Mouse (Mus musculus) limb, embryonic 14.5 days (tissue): ENCODE results near the gene Sp8. TPM values are rescaled to one million over a fixed set of nuclear protein-coding genes. Genes with fewer than 3 reads are reported as not detected.

Experiments used
- ATAC-seq: fragments of 200-750 bp; cut with Nextera tagmentation; 2 replicates; pipeline ENCODE4 v1.8.0; 2017; ENCODE audit warnings: low read depth, moderate number of reproducible peaks, moderate TSS enrichment; ENCODE audit not compliant: low FRiP score
- DNase-seq: peaks from one replicate; pipeline ENCODE4 v3.0.0-alpha.2; 2015; ENCODE audit warnings: low spot score
- H3K27ac ChIP-seq: fragments of 300-500 bp; sonication (generic); replicated peaks from 2 replicates; pipeline ENCODE4 v1.5.1; 2014; ENCODE audit warnings: low read depth, mild to moderate bottlenecking, low read length, moderate library complexity, mixed read lengths
- H3K27me3 ChIP-seq: fragments of 300-500 bp; sonication (generic); 2 replicates; pipeline ENCODE4 v1.6.1; 2014; ENCODE audit warnings: low read length, mixed read lengths; ENCODE audit not compliant: control insufficient read depth, insufficient read depth
- H3K36me3 ChIP-seq: fragments of 300-500 bp; sonication (generic); 2 replicates; pipeline ENCODE4 v1.6.1; 2014; ENCODE audit warnings: mild to moderate bottlenecking, low read length, moderate library complexity, mixed read lengths; ENCODE audit not compliant: control insufficient read depth, insufficient read depth
- H3K4me1 ChIP-seq: fragments of 300-500 bp; sonication (generic); 2 replicates; pipeline ENCODE4 v1.6.1; 2014; ENCODE audit warnings: antibody characterized with exemption, low read length, mixed read lengths; ENCODE audit not compliant: control insufficient read depth, insufficient read depth
- H3K4me2 ChIP-seq: fragments of 300-500 bp; sonication (generic); replicated peaks from 2 replicates; pipeline ENCODE4 v1.6.1; 2014; ENCODE audit warnings: low read depth, mild to moderate bottlenecking, low read length, moderate library complexity; ENCODE audit not compliant: severe bottlenecking
- H3K4me3 ChIP-seq: fragments of 300-500 bp; sonication (generic); replicated peaks from 2 replicates; pipeline ENCODE4 v1.5.1; 2014; ENCODE audit warnings: low read length
- H3K9ac ChIP-seq: fragments of 300-500 bp; sonication (generic); 2 replicates; pipeline ENCODE4 v1.6.1; 2014; ENCODE audit warnings: mild to moderate bottlenecking, low read depth, low read length, moderate library complexity; ENCODE audit not compliant: severe bottlenecking
- H3K9me3 ChIP-seq: fragments of 300-500 bp; sonication (generic); 2 replicates; pipeline ENCODE4 v1.6.1; 2016; ENCODE audit warnings: low read length; ENCODE audit not compliant: control insufficient read depth
- POLR2A ChIP-seq: fragments of 200-500 bp; IDR thresholded peaks from 2 replicates; pipeline ENCODE4 v1.8.0; 2012; ENCODE audit warnings: inconsistent platforms, mild to moderate bottlenecking, moderate library complexity, borderline replicate concordance; ENCODE audit not compliant: insufficient read depth, insufficient read length; ENCODE audit errors: extremely low read depth
- WGBS: fragments of 180-500 bp; shearing (Covaris S2); extraction: QIAGEN DNeasy Blood & Tissue Kit; methylation state at CpG from one replicate; pipeline ENCODE4 v1.1.7; 2014; 5-methylcytosine and 5-hydroxymethylcytosine counted together
- polyA plus RNA-seq, 2 experiments: library from polyadenylated mRNA; depleted of rRNA in 1 of 2; stranded (reverse) in 1 of 2; unstranded in 1 of 2; fragments of >200 nt; fragmentation: Nextera tagmentation in 1 of 2; extraction: Ambion mirVana in 1 of 2; gene quantifications; 2 replicates each; pipeline versions ENCODE4 v1.2.1 to v1.2.3; 2012 to 2014

The Sp8 gene
- polyA plus RNA-seq, 2 experiments: 1.7 to 3.8 TPM

DNA sequence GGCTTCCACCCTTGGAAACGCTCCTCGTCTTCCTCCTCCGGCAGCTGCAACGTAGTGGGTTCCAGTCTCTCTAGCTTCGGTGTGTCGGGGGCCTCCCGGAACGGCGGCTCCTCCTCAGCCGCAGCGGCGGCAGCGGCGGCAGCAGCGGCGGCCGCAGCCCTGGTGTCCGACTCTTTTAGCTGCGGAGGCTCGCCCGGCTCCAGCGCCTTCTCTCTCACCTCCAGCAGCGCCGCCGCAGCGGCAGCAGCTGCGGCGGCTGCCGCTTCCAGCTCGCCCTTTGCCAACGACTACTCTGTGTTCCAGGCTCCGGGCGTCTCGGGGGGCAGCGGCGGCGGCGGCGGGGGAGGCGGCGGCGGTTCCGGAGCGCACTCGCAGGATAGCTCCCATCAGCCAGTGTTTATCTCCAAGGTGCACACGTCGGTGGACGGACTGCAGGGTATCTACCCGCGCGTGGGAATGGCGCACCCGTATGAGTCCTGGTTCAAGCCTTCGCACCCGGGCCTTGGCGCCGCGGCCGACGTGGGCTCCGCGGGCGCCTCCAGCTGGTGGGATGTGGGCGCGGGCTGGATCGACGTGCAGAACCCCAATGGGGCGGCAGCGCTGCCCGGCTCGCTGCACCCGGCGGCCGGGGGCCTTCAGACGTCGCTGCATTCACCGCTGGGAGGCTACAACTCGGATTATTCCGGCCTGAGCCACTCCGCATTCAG is 2.5 kb downstream of the Sp8 start:
- Histone ChIP-seq H3K4me3 (peak overlapping the region; percentile 42), H3K27ac (no peak overlapping the region), H3K4me2 (peak overlapping the region; percentile 46), H3K27me3 (peaks cover 92% of the 10 kb centered on the region), H3K9ac (peak overlapping the region; percentile 43; the same call in 1 of the 2 replicates), H3K36me3 (no peaks in the 10 kb centered on the region), H3K4me1 (peaks cover 5% of the 10 kb centered on the region), H3K9me3 (no peaks in the 10 kb centered on the region)
- no peak for TF ChIP-seq POLR2A
- ATAC-seq (0 out of 2 replicates have a peak, but pooled peaks have one; percentile 24), DNase-seq (no peak)
- under 1% methylated on average over 60 of the region's 80 CpGs for WGBS

DNA sequence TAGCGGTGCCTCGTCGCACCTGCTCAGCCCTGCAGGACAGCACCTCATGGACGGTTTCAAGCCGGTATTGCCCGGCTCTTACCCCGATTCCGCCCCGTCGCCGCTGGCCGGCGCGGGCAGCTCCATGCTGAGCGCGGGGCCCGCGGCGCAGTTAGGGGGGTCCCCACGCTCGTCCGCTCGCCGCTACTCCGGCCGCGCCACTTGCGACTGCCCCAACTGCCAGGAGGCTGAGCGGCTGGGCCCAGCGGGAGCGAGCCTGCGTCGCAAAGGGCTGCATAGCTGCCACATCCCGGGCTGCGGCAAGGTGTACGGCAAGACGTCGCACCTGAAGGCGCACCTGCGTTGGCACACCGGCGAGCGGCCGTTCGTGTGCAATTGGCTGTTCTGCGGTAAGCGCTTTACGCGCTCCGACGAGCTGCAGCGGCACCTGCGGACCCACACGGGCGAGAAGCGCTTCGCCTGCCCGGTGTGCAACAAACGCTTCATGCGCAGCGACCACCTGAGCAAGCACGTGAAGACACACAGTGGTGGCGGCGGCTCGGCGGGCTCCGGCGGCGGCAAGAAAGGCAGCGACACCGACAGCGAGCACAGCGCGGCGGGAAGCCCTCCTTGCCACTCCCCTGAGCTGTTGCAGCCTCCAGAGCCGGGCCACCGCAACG is 3.2 kb downstream of the Sp8 start:
- H3K9me3 ChIP-seq: no peaks in the 10 kb centered on the region
- H3K4me1 ChIP-seq: peaks cover 7% of the 10 kb centered on the region
- H3K36me3 ChIP-seq: no peaks in the 10 kb centered on the region
- DNase-seq (no peak), ATAC-seq (0 out of 2 replicates have a peak, but pooled peaks have one; percentile 3)
- peak overlapping the region; percentile 46 for H3K4me2 ChIP-seq
- no peak overlapping the region for H3K27ac ChIP-seq
- TF ChIP-seq POLR2A: no peak
- peaks cover 92% of the 10 kb centered on the region for H3K27me3 ChIP-seq
- peak overlapping the region; percentile 42 for H3K4me3 ChIP-seq
- H3K9ac ChIP-seq: no peak overlapping the region
- 1% methylated on average over 54 of the region's 78 CpGs for WGBS

DNA sequence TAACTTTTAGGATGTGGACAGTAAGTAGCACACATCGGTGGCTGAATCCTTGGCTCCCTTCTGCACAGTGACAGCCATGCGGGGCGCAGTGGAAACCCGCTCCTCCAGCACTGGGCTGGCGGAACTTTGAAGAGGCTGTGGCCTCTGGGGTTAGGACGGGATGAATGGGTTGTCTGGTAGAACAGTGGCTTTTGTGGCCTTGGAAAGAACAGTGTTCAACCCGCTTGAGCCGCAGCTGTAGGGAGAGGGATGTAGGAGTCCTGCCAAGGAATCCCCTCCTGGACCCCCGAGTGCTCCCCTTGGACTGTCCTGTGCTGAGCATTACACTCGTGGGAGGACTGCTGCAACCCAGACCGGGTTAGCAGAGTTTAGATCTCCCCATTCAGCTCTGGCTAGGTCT is 3.9 kb downstream of the Sp8 start:
- H3K36me3 ChIP-seq: no peaks in the 10 kb centered on the region

DNA sequence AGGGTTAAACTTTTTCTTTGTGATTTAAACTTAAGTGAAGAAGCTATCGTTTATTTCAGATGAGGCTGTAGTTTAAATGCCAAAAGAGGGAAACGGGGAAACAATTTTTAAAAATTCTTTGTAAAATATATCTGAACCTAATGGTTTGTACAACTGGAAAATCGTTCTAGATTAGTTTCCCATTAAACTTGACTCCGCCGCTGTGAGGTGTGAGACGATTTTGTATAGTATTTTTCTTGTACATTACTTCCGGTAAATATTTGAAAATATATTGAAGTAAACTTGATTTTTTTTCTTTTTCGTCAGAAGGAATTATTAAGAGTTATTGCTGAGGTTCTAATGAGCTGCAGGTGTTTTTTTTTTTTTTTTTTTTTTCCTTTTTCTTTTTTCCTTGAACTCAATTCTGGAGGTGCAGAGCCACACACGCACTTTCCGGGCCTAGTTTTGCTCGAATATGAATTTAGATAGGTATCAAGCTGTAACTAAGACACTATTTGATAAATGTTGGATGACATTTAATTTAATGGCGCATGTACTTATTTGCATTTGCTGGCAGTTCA is 4.8 kb downstream of the Sp8 start:
- 19% methylated on average over 12 of the region's 12 CpGs for WGBS

More for the DNA sequence above, 3.9 kb downstream of the Sp8 start:
- WGBS: 3% methylated on average over 11 of the region's 11 CpGs
- no peak for DNase-seq
- no peak overlapping the region for H3K9ac ChIP-seq
- H3K4me1 ChIP-seq: peaks cover 10% of the 10 kb centered on the region
- ATAC-seq: no peak
- no peak overlapping the region for H3K27ac ChIP-seq
- H3K9me3 ChIP-seq: no peaks in the 10 kb centered on the region
- peak overlapping the region; percentile 7; the same call in 1 of the 2 replicates for H3K4me3 ChIP-seq
- TF ChIP-seq POLR2A: no peak
- no peak overlapping the region for H3K4me2 ChIP-seq
- peaks cover 92% of the 10 kb centered on the region for H3K27me3 ChIP-seq

DNA sequence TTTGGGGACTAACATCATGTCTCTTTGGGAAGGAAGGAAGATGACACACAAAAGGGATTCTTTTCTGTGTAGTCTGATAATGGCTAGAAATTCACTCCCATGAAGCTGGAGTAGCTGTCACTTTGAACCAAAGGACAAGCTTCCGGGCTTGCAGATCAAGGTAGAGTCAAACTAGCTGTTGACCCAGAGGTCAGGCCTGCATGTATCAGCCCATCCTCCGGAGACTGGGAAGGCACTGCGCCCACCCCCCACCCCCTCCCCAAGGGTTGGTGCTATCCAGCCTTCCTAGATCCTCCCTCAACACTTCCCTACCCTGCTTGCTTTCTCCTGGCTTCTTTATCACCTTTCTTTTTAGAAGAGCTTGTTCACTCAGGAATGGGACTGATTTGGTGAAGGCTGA is 7.2 kb downstream of the Sp8 start:
- ATAC-seq: no peak
- no peak overlapping the region for H3K9ac ChIP-seq
- no peak overlapping the region for H3K27ac ChIP-seq
- no peak overlapping the region for H3K4me3 ChIP-seq
- DNase-seq: no peak
- H3K27me3 ChIP-seq: peaks cover 84% of the 10 kb centered on the region
- no peak overlapping the region for H3K4me2 ChIP-seq
- WGBS: 4% methylated on average over 3 of the region's 3 CpGs
- H3K9me3 ChIP-seq: no peaks in the 10 kb centered on the region
- no peak for TF ChIP-seq POLR2A
- H3K4me1 ChIP-seq: peaks cover 5% of the 10 kb centered on the region
- H3K36me3 ChIP-seq: no peaks in the 10 kb centered on the region

More for the DNA sequence above, 4.8 kb downstream of the Sp8 start:
- Histone ChIP-seq H3K9me3 (no peaks in the 10 kb centered on the region), H3K36me3 (no peaks in the 10 kb centered on the region), H3K9ac (no peak overlapping the region), H3K4me1 (peaks cover 10% of the 10 kb centered on the region), H3K27ac (no peak overlapping the region), H3K4me2 (no peak overlapping the region), H3K27me3 (peaks cover 91% of the 10 kb centered on the region), H3K4me3 (no peak overlapping the region)
- no peak for TF ChIP-seq POLR2A
- ATAC-seq (no peak), DNase-seq (no peak)
